Mouse (Mus musculus): Measurements from ENCODE around the gene Mrpl37.

- TF ChIP-seq CTCF (IDR thresholded peaks at IDR 0.05) (no peak), POLR2A (IDR thresholded peaks at IDR 0.05; ENCODE audit: insufficient read depth, low read depth, low read length) (no peak), EP300 (IDR thresholded peaks at IDR 0.05; ENCODE audit: insufficient read depth, low read depth, low read length) (no peak)
Observed at GRCm38 (mm10) chr4:107021464-107021863, 45.2 kb downstream of the Mrpl37 start.
